Mouse (Mus musculus): ENCODE results near the gene Olfr287.

GRCm38 (mm10) chr15:98235442-98235841, 14.6 kb upstream of the Olfr287 start:
- TF ChIP-seq POLR2A (IDR thresholded peaks at IDR 0.05; ENCODE audit: extremely low read depth, insufficient read depth, low read length) (no peak), CTCF (IDR thresholded peaks at IDR 0.05; ENCODE audit: low read depth, low read length) (no peak)

Data from liver, adult 2 months (tissue).